Comparison of ENCODE assay signal across 18 mouse cellular contexts in genomic region chr12:105546538-105546937, GRCm38 (mm10). TPM values are rescaled to one million over a fixed set of nuclear protein-coding genes. Genes with fewer than 3 reads are reported as not detected.
"Had no signal": no experiment of that assay in that cellular context is flagged by ENCODE, and none has a peak within 500 bp of the region (broad histone marks: within the 10 kb centered on the region; RNA-seq: fewer than 3 reads in every experiment).

No protein-coding gene starts in this region.

- H3K4me3 ChIP-seq: left cerebral cortex, adult 2 months; limb, embryonic 10.5 days; liver, embryonic 15.5 days; megakaryocyte, embryonic 14.5 days; midbrain, embryonic 12.5 days; neural tube, embryonic 15.5 days had no signal

- H3K4me2 ChIP-seq: liver, embryonic 11.5 days; liver, embryonic 15.5 days; midbrain, embryonic 12.5 days; neural tube, embryonic 15.5 days had no signal

- H3K27me3 ChIP-seq: liver, embryonic 15.5 days; neural tube, embryonic 15.5 days had no signal

- H3K36me3 ChIP-seq: limb, embryonic 10.5 days; liver, embryonic 15.5 days; midbrain, embryonic 12.5 days; neural tube, embryonic 15.5 days had no signal

- DNase-seq: kidney, adult 18-20 months; kidney, postnatal 10 days; lung, adult 2 months; lung, postnatal 10 days; right cerebral cortex, adult 18-20 months; right cerebral cortex, postnatal 25 days; thymus, adult 18-20 months; thymus, postnatal 14 days had no signal

- H3K9me3 ChIP-seq: limb, embryonic 10.5 days; liver, embryonic 15.5 days; megakaryocyte, embryonic 14.5 days; midbrain, embryonic 12.5 days; neural tube, embryonic 15.5 days had no signal

- H3K9ac ChIP-seq: liver, embryonic 15.5 days; midbrain, embryonic 12.5 days; neural tube, embryonic 15.5 days had no signal

- H3K27ac ChIP-seq: left cerebral cortex, adult 2 months; limb, embryonic 10.5 days; liver, embryonic 15.5 days; macrophage; midbrain, embryonic 12.5 days; neural tube, embryonic 15.5 days had no signal

RNA-seq across cellular contexts. Expression of gene Bdkrb2, which starts 16.5 kb away (rescaled TPM):
- polyA plus RNA-seq: liver, embryonic 11.5 days; macrophage had no signal

RNA-seq across cellular contexts. Expression of gene Bdkrb1, which starts 56.3 kb away (rescaled TPM):
- total RNA-seq: left cerebral cortex, adult 2 months; left cerebral cortex, postnatal 14 days had no signal
- polyA plus RNA-seq: kidney, embryonic 14.5 days; limb, embryonic 10.5 days; liver, embryonic 15.5 days; macrophage; midbrain, embryonic 12.5 days; neural tube, embryonic 15.5 days had no signal
